Mouse (Mus musculus) c-Kit-negative CD71-positive TER-119-positive erythroid progenitor cells, embryonic 14.5 days (primary cell): Measurements from ENCODE around the gene Kcnk7.
"Not testable (repeated sequence)": the region's sequence is repeated elsewhere in the genome, so short reads cannot be mapped to it uniquely, and the experiment has no call there.

Source experiments
- DNase-seq: peaks from one replicate; pipeline ENCODE4 v3.0.0-alpha.2; 2013; ENCODE audit warnings: low read depth, low spot score

Gene Kcnk7

DNA sequence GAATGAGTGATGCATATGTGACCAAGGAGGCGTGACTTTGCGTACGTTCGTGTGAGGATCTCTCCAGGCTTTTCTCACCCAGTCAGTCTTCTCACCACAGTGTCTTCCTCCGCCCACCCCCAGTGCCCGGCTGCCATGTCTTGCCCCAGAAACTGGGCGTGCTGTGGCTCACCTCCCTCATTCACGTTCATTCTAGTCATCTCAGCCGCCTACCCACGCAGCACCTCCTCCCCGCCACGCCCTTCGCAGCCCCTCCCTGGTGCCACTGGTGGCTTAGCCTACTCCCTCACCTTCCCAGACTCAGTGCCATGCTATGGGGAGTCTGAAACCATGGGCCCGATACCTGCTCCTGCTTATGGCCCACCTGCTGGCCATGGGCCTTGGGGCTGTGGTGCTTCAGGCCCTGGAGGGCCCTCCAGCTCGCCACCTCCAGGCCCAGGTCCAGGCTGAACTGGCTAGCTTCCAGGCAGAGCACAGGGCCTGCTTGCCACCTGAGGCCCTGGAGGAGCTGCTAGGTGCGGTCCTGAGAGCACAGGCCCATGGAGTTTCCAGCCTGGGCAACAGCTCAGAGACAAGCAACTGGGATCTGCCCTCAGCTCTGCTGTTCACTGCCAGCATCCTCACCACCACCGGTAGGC is at the start of gene Kcnk7:
TSS of gene Kcnk7 (plus strand) at position 205 of the 638 bp plus-strand sequence.
- DNase-seq: peak; percentile 62

DNA sequence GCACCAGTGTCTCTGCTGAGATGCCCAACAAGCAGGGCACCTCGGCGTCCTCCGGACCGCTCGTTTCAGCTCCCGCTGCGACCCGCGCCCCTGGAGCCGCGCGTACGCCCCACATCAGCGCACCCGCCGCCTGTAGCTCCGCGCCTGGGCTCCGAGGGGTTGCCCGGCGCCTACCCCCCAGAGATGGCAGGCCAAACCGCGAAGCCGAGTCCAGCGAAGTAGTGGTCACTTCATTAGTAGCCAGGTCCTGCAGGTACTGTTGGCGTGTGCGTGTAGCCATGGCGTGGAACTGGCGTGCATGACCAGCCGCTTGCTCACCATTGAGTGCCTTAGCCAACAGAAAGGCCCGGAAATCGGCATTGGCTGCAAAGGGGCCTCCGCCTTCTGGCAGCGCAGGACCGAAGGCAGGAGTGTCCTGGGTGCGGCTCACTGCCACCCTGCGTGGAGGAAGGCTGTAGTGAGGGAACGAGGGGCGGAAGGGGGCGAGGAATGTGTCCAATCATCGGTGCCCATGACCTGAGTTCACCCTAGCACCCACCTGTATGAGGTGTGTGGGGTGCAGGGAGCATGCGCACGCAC is 49.4 kb upstream of the Kcnk7 start:
- no peak for DNase-seq

DNA sequence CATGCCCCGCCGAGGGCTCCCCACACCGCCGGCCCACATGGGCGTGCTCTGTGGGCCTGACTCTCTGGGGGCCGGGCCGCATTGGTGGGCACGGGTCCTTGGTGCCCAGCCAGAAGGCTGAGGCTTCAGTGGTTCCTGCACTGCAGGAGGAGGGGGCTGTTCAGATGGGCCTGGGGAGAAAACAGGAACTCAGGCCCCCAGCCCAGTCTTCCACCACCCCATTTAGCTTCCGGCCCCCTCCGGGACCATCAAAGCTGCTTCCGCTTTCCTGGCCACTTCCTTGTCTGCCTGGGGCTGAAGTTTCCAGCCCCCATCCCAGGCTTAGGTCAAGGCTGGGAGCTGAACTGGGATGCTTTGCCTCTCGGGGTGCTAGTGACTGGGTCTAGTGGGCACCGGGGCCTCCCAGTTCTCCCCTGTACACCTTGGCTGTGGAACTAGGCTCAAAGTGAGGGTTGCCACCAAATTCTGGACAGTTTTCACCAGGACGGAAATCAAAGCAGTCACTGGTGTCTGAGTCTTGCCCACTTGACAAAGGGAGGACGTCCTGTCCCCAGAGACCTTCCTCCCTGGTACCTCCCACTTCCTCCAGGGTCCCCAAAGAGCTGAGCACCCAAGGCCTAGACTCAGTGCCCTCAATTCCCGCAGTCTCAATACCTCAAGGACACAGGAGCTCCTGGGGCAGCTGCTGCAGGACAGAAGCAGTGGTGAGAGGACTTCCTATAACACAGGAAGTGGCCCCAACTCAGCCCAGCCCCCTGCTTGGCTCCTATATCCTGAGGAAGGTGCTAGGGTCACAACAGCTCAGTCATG is 43.0 kb upstream of the Kcnk7 start:
- no peak for DNase-seq

GRCm38 (mm10) chr19:5662310-5662709 is 41.9 kb upstream of the Kcnk7 start:
- DNase-seq: no peak

GRCm38 (mm10) chr19:5662981-5663913 is 40.9 kb upstream of the Kcnk7 start, which contains the start of gene Sipa1:
Sipa1 (minus strand) TSS chr19:5663707.
- DNase-seq: peak; percentile 93

- peak; percentile 41 for DNase-seq
Measured at GRCm38 (mm10) chr19:5664669-5665257, 39.4 kb upstream of the Kcnk7 start.

DNA sequence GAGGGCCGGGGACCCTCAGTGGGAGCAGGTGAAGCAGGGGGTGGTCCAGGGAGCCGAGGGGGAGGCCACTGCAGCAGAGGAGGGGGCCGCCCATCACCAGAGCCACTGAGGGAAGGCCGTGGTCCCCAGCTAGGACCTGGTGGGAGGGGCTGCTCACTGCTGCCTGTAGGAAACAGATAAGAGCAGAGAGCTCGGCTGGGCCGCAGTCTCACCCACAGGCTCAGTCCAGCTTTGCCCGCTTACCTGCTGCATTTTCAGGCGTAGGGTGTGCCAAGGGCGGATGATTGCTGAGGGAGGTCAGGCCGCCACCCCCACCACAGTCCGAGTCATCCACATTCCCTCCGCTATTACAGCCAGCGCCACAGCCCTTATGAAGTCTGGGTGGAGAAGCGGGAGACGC is 38.7 kb upstream of the Kcnk7 start:
- peak; percentile 84 for DNase-seq

DNA sequence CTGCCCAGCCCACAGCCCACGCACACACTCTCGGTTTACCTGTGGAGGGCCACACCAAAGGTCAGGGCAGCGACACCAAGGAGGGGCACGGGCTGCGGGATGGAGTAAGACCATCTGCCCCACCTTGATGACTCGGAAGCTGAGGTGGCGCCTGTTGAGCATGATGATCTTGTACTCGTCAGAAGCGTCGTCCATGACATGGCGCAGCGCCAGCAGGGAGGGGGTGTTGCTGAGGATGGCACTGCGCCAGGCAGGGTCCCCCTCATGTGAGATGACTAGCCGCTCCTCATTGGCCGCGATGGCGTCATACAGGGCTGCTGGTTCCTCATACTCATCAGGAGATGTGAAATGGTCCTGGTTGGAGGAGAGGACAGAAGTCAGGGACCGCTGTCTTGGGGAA is 37.8 kb upstream of the Kcnk7 start:
- DNase-seq: no peak

DNA sequence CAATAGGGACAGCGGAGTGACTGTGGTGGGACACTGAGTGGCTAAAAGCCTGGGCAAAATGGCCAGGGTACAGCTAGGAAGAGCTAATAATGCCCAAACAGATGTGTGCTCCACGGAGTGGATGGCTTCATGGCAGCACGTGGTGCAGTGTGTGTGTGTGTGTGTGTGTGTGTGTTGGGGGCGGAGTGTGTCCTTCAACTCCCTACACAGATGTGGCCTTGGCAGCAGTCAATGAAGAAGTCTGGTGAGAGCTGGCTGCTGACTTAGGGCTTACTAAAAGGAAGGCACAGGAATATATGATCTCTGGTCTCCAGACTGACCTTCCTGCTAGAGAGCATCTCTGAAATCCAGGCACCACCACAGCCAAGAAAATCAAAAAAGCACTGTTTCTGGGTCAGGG is 35.8 kb upstream of the Kcnk7 start:
- no peak for DNase-seq

DNA sequence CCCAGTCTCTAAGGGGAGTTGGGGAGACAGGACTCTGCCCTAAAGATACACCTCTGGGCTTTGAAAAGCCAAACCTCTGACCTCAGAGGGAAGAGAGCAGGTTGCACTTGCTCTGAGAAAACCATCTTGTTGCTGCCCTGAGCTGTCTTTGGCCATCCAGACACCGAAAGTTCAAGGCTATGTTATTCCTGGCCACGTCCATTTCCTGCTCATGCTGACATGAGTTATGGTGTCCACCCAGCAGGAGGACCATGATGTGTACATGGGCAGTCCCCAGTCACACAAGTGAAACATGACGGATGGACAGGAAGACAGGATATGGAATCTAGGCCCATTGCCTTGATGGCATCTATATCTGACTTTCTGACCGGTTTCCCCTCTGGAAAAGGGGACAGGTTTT is 23.7 kb upstream of the Kcnk7 start:
- DNase-seq: no peak

- DNase-seq: no peak
Measured at GRCm38 (mm10) chr19:5684236-5684635, 19.9 kb upstream of the Kcnk7 start.

DNA sequence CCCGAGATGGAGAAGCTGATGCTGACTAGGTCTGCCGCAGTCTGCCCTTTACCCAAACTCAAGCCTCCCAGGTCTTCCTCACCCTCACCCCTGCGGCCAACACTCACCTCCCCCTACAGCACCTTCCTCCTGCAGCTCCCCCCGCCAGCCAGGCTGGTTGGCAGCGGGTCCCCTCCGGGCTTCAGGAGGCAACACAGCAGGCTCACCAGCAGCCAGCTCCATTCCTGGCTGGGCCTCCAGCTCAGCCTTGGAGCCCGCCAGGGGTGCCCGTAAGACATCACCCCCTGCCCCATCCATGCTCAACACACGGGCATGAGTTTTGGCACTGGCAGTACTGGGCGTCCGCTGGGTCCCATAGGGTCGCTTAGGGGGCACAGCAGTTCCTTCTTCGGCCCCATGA is 19.2 kb upstream of the Kcnk7 start:
- no peak for DNase-seq

GRCm38 (mm10) chr19:5685431-5685830 is 18.7 kb upstream of the Kcnk7 start:
- no peak for DNase-seq

GRCm38 (mm10) chr19:5685861-5686260 is 18.3 kb upstream of the Kcnk7 start:
- DNase-seq: no peak

DNA sequence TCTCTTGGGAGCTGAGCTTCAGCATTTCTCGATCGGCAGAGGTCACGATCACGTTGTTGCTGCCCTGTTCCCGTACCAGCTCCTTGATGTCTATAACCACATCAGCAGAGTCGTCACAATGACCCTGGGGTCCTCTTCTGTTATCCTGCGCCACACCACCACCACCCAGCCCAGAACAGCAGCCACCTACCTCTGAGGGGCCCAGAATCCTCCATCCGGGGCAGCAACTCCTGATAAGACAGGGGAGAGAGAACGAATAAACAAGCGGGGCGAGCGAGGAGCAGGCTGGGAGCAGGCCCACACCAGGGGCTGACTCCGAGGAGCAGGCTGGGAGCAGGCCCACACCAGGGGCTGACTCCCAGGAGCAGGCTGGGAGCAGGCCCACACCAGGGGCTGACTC is 17.7 kb upstream of the Kcnk7 start:
- DNase-seq: no peak

GRCm38 (mm10) chr19:5686954-5687353 is 17.2 kb upstream of the Kcnk7 start:
- DNase-seq: not testable (repeated sequence)

DNA sequence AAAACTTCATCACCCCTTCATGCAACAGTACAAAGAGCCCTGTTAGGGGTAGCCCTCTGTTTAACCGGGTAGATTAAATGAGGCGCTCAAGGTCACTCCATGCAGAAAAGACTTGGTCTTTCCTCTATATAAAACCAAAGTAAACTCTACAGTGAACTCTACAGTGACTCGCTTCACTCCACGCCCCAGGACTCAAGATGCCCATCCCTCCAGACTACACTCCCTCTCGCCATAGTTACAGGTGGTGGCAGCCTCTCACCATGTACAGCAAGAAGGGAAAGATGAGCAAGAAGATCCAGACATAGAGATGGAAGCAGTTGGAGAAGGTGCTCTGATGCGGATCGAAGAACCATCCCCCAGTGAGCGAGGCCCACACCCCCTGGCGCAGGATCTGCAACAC is 16.4 kb upstream of the Kcnk7 start:
- no peak for DNase-seq

DNA sequence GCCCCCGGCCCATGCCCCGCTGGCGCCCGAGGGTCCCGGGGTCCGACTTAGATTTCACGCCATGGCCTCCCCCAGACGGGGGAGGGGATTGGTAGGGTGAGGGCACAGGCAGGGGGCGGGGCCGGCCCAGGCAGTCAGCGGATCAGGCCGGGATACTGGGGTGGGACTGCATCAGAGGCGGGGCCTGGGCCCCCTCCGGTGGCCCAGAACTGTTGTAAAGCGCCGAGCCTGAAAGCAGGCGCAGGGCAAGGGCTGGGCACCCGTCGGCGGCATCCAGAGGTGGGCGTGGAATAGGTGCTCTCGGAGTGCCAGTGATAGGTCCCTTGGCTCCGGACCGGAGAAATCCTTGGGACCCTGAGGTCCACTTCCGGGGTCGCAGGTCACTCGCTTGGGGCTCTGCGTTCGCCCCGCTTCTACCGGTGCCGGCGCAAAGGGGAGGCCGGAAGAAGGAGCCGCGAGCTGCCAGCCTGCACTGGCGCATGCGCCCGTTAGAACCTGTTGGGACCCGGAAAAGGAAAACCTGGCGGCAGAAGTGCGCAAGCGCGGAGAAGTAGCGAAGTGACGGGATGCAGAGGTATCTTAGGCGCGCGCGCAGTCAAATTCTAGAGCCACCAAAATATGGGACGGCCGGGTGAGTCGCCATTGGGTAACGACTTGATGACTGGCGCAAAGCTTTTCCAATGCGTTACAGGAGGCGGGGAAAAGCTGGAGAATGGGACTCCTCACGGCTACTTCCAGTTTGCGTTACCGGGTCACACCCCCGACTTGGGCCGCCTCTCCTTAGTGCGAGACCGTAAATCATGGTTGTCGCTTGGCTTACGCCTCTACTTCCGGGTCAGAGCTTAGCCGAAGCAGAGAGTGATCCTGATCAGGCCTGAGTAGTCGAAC is 15.7 kb upstream of the Kcnk7 start, which contains the start of the genes Map3k11 and Pcnx3:
TSS of gene Map3k11 (plus strand) at position 543 of the 888 bp plus-strand sequence.
TSS of gene Pcnx3 (minus strand) at position 709 of the 888 bp plus-strand sequence.
- DNase-seq: peak; percentile 93

GRCm38 (mm10) chr19:5689088-5689428 is 15.1 kb upstream of the Kcnk7 start:
- DNase-seq: no peak
